Mouse (Mus musculus) layer of hippocampus, adult 8-10 months (tissue): Measurements from ENCODE around the gene Tnrc6c. TPM values are rescaled to one million over a fixed set of nuclear protein-coding genes. Genes with fewer than 3 reads are reported as not detected.

Experiments used
- total RNA-seq, 4 experiments: library from RNA; stranded (reverse); gene quantifications; 2 replicates each; pipeline ENCODE4 v1.2.4; 2022

Gene Tnrc6c
- total RNA-seq, 4 experiments from 2014 or later: 69.4 to 83.2 (median 76.7) TPM

Other genes with a start within 250 kb of the Tnrc6c start
- under 1 TPM in 1 of 4 experiments, not detected in 3; 0.23 TPM for gene Gm11733, start 169.9 kb upstream of the Tnrc6c start, total RNA-seq
- gene Tmc8, start 127.8 kb downstream of the Tnrc6c start, total RNA-seq: 1 to 10 TPM in 2 of 4 experiments, under 1 TPM in 2; 0.52 to 1.5 (median 0.85) TPM
- 10 to 100 TPM; 11.6 to 27.6 (median 16.2) TPM for gene Tmc6, start 127.9 kb downstream of the Tnrc6c start, total RNA-seq
- gene 6030468B19Rik, start 143.4 kb downstream of the Tnrc6c start, total RNA-seq: 1 to 10 TPM in 1 of 4 experiments, under 1 TPM in 2, not detected in 1; 0.61 to 1.2 (median 0.75) TPM
- gene Gm20708, start 155.4 kb downstream of the Tnrc6c start, total RNA-seq: 1 to 10 TPM in 3 of 4 experiments, not detected in 1; 1.7 to 2.2 (median 1.9) TPM
- 10 to 100 TPM; 11.4 to 33.5 (median 24.5) TPM for gene Syngr2, start 155.4 kb downstream of the Tnrc6c start, total RNA-seq
- 1 to 10 TPM; 4.0 to 5.4 (median 4.2) TPM for gene Afmid, start 171.6 kb downstream of the Tnrc6c start, total RNA-seq
- 1 to 10 TPM in 1 of 4 experiments, under 1 TPM in 3; 0.54 to 1.3 (median 0.88) TPM for gene Tk1, start 171.8 kb downstream of the Tnrc6c start, total RNA-seq
- 1 to 10 TPM in 2 of 4 experiments, under 1 TPM in 2; 0.12 to 1.6 (median 0.86) TPM for gene Birc5, start 195.0 kb downstream of the Tnrc6c start, total RNA-seq
- under 1 TPM in 1 of 4 experiments, not detected in 3; 0.24 TPM for gene Tmem235, start 206.5 kb downstream of the Tnrc6c start, total RNA-seq
- gene Tha1, start 219.2 kb downstream of the Tnrc6c start, total RNA-seq: 1 to 10 TPM; 3.1 to 5.9 (median 5.6) TPM